26 mouse cellular contexts compared by ENCODE assay signal in the genomic region with DNA sequence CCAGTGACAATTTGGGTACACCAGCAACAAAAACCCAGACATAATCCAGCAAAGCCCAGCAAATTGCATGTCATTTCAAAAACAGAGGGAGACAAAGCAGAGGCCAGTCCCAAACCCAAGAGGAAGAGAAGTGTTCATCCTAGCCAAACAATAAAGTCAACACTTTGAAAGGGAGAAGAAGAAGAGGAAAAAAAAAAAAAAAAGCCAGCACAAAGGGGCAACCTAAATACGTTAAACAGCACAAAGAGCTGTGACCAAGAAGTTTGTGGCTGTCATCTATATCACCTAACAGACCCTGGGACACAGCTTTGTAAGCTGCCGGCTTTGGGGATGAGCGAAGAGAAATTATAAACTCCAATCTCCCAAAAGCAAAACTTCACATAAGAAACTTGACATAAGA. TPM values are rescaled to one million over a fixed set of nuclear protein-coding genes. Genes with fewer than 3 reads are reported as not detected.
DNase-seq lines count a peak whose midpoint lies in the region; ATAC-seq and TF ChIP-seq lines count a peak whose summit lies in the region.
"Had no signal": no experiment of that assay in that cellular context is flagged by ENCODE, and none has a peak within 500 bp of the region (broad histone marks: within the 10 kb centered on the region; RNA-seq: fewer than 3 reads in every experiment).

No protein-coding gene starts in this region.

- H3K4me1 ChIP-seq in heart, embryonic 13.5 days, result peaks cover 37% of the 10 kb centered on the region
- peaks cover 80% of the 10 kb centered on the region for H3K4me1 ChIP-seq in megakaryocyte, embryonic 14.5 days
- H3K4me1 ChIP-seq in liver, postnatal 0 days (ENCODE audit: insufficient read depth), result peaks cover 33% of the 10 kb centered on the region

- TF ChIP-seq EP300 in liver, postnatal 0 days (IDR thresholded peaks at IDR 0.05; ENCODE audit: low read depth), result no peak

- H3K27me3 ChIP-seq in heart, embryonic 13.5 days (replicated peaks), result no peaks in the 10 kb centered on the region
- no peaks in the 10 kb centered on the region for H3K27me3 ChIP-seq in megakaryocyte, embryonic 14.5 days (replicated peaks)
- no peaks in the 10 kb centered on the region for H3K27me3 ChIP-seq in liver, postnatal 0 days (ENCODE audit: insufficient read depth, low read length)
- H3K27me3 ChIP-seq: embryonic facial prominence, embryonic 15.5 days; limb, embryonic 15.5 days had no signal

- H3K9ac ChIP-seq in heart, embryonic 13.5 days, result 0 out of 2 replicates have a peak overlapping the region, but pooled peaks have one; percentile 28
- H3K9ac ChIP-seq in liver, postnatal 0 days (replicated peaks), result no peak overlapping the region
- H3K9ac ChIP-seq: embryonic facial prominence, embryonic 15.5 days; forebrain, embryonic 12.5 days; forebrain, postnatal 0 days; limb, embryonic 15.5 days; lung, embryonic 14.5 days had no signal

- intact Hi-C loops in heart, postnatal 10 days (cut with DNase I), result no loop called here

- TF ChIP-seq CTCF in liver, postnatal 0 days (IDR thresholded peaks at IDR 0.05; ENCODE audit: low read depth), result no peak

- 0 out of 2 replicates have a peak overlapping the region, but pooled peaks have one; percentile 42 for H3K27ac ChIP-seq in heart, embryonic 13.5 days (replicated peaks)
- H3K27ac ChIP-seq in liver, postnatal 0 days (ENCODE audit: low read depth), result peak overlapping the region; percentile 75; the same call in 1 of the 2 replicates
- H3K27ac ChIP-seq: embryonic facial prominence, embryonic 15.5 days; forebrain, embryonic 12.5 days; hindbrain, embryonic 13.5 days; midbrain, embryonic 13.5 days had no signal

- 67% methylated on average over 3 of the region's 3 CpGs for WGBS in heart, embryonic 13.5 days
- 51% methylated on average over 3 of the region's 3 CpGs for WGBS in liver, postnatal 0 days (ENCODE audit: insufficient replicate concordance)

- no peak overlapping the region for H3K4me2 ChIP-seq in heart, embryonic 13.5 days
- peak overlapping the region; percentile 35 for H3K4me2 ChIP-seq in liver, postnatal 0 days (ENCODE audit: low read depth, low read length)
- H3K4me2 ChIP-seq: embryonic facial prominence, embryonic 15.5 days; lung, embryonic 14.5 days had no signal

- no peak overlapping the region for H3K4me3 ChIP-seq in heart, embryonic 13.5 days
- peak overlapping the region; percentile 64 for H3K4me3 ChIP-seq in megakaryocyte, embryonic 14.5 days (replicated peaks)
- H3K4me3 ChIP-seq in liver, postnatal 0 days (ENCODE audit: low read depth, low read length), result no peak overlapping the region
- H3K4me3 ChIP-seq: embryonic facial prominence, embryonic 10.5 days; embryonic facial prominence, embryonic 15.5 days; limb, embryonic 10.5 days; limb, embryonic 15.5 days had no signal

- DNase-seq in heart, postnatal 10 days, result no peak
- no peak for DNase-seq in liver, postnatal 0 days
- DNase-seq in kidney, adult 8-10 months, result no peak
- no peak for DNase-seq in thymus, postnatal 0 days (ENCODE audit: low spot score)
- DNase-seq: adrenal gland, adult 2 months; adrenal gland, postnatal 36 days; cerebellum, adult 11 months; cerebellum, adult 9-11 months; kidney, adult 9 months; layer of hippocampus, postnatal 36 days; lung, postnatal 14 days; thymus, adult 2 months had no signal

- H3K9me3 ChIP-seq in heart, embryonic 13.5 days, result no peaks in the 10 kb centered on the region
- H3K9me3 ChIP-seq in megakaryocyte, embryonic 14.5 days, result 0 out of 2 replicates have a peak, but pooled peaks cover 5% of the 10 kb centered on the region
- H3K9me3 ChIP-seq in liver, postnatal 0 days (ENCODE audit: low read length), result no peaks in the 10 kb centered on the region
- H3K9me3 ChIP-seq: embryonic facial prominence, embryonic 10.5 days; embryonic facial prominence, embryonic 15.5 days; forebrain, embryonic 12.5 days; hindbrain, embryonic 13.5 days; limb, embryonic 10.5 days; limb, embryonic 15.5 days had no signal

- no peaks in the 10 kb centered on the region for H3K36me3 ChIP-seq in heart, embryonic 13.5 days
- H3K36me3 ChIP-seq in megakaryocyte, embryonic 14.5 days (replicated peaks; ENCODE audit: low read length), result peaks cover 9% of the 10 kb centered on the region
- no peaks in the 10 kb centered on the region for H3K36me3 ChIP-seq in liver, postnatal 0 days (replicated peaks; ENCODE audit: insufficient read depth, low read length)
- H3K36me3 ChIP-seq: embryonic facial prominence, embryonic 10.5 days; embryonic facial prominence, embryonic 15.5 days; forebrain, embryonic 12.5 days; hindbrain, embryonic 13.5 days; limb, embryonic 10.5 days; limb, embryonic 15.5 days; midbrain, embryonic 13.5 days had no signal

- ATAC-seq in heart, embryonic 13.5 days (ENCODE audit: extremely low read depth, insufficient number of reproducible peaks, low FRiP score, low TSS enrichment), result no peak
- no peak for ATAC-seq in megakaryocyte, adult 5-6 weeks (ENCODE audit: poor library complexity, severe bottlenecking)
- peak; percentile 21; the same call in 1 of the 2 replicates for ATAC-seq in common myeloid progenitor, adult 5-6 weeks (replicated peaks; ENCODE audit: low read depth, poor library complexity, severe bottlenecking)
- no peak for ATAC-seq in liver, postnatal 0 days
- ATAC-seq: activated CD4-positive, CD25-positive, alpha-beta regulatory T cell, adult 4 months; forebrain, postnatal 0 days had no signal

RNA-seq across cellular contexts. Expression of a gene that starts 17.8 kb away (rescaled TPM):
- 9.4 and 11.0 TPM in 2 replicates for polyA plus RNA-seq in heart, embryonic 13.5 days (2015; fragmentation: Nextera tagmentation; extraction: Ambion mirVana)
- total RNA-seq in heart, postnatal 10 days (2021), result 10 to 100 TPM; 46.7 to 61.8 TPM
- 20.6 and 23.3 TPM in 2 replicates for polyA plus RNA-seq in megakaryocyte, embryonic 14.5 days (2012; ENCODE audit: insufficient read depth, low replicate concordance)
- total RNA-seq in megakaryocyte, adult 5-6 weeks (2015), result 27.0 and 33.7 TPM in 2 replicates
- total RNA-seq in megakaryocyte, adult 5-6 weeks (2017), result 10.0 and 12.7 TPM in 2 replicates
- 26.1 and 32.0 TPM in 2 replicates for total RNA-seq in common myeloid progenitor, adult 5-6 weeks (2017)
- polyA plus RNA-seq in liver, postnatal 0 days (2015; fragmentation: Nextera tagmentation; extraction: Ambion mirVana), result 3.8 and 4.4 TPM in 2 replicates
- 8.5 and 9.6 TPM in 2 replicates for polyA plus RNA-seq in thymus, postnatal 0 days (2015; fragmentation: Nextera tagmentation; extraction: Ambion mirVana)
